Mouse (Mus musculus) thymus, adult 2 months (tissue): ENCODE measurements at regions not wholly inside any gene's neighbourhood (a gene's known extent, or its start where the extent isn't known, plus 50 kb on each side); places are given as distances from the start of the nearest gene placed in this dataset.

ENCODE experiments used
- CTCF ChIP-seq: fragments of 200-500 bp; IDR thresholded peaks from 2 replicates; pipeline ENCODE4 v1.5.1; 2012; ENCODE audit warnings: mild to moderate bottlenecking, control low read depth, low read length, moderate library complexity, borderline replicate concordance; ENCODE audit not compliant: control insufficient read depth, poor library complexity, insufficient read depth; ENCODE audit errors: extremely low read depth
- POLR2A ChIP-seq: fragments of 200-500 bp; IDR thresholded peaks from 2 replicates; pipeline ENCODE4 v1.6.1; 2012; ENCODE audit warnings: mild to moderate bottlenecking, low read length, control low read depth, moderate library complexity; ENCODE audit not compliant: control insufficient read depth, poor library complexity, insufficient read depth; ENCODE audit errors: extremely low read depth

- no peak for TF ChIP-seq CTCF
- TF ChIP-seq POLR2A: no peak
These were observed 2165.2 kb downstream of the 4930444P10Rik start for GRCm38 (mm10) chr1:13927964-13928363.
